Mouse (Mus musculus): ENCODE measurements at regions not wholly inside any gene's neighbourhood (a gene's known extent, or its start where the extent isn't known, plus 50 kb on each side); places are given as distances from the start of the nearest gene placed in this dataset.

GRCm38 (mm10) chr7:37064582-37065458 lies 366.9 kb downstream of the Tshz3 start:
- no peak for DNase-seq (ENCODE audit: low read depth, low spot score)
- no peaks in the 10 kb centered on the region for H3K36me3 ChIP-seq (ENCODE audit: control insufficient read depth, insufficient read depth, low read length, poor library complexity, severe bottlenecking)
- no peak overlapping the region for H3K9ac ChIP-seq (ENCODE audit: insufficient read depth, low read depth, low read length, poor library complexity, severe bottlenecking)
- H3K27ac ChIP-seq (ENCODE audit: insufficient read depth, low read depth, low read length, poor library complexity, severe bottlenecking), result no peak overlapping the region
- in situ Hi-C loops (cut with MboI; ENCODE audit: low sequenced_read_pairs in 2 of 2, unreplicated experiment in 2 of 2), result no loop called here
- no peaks in the 10 kb centered on the region for H3K4me1 ChIP-seq (ENCODE audit: control insufficient read depth in 2 of 2, insufficient read depth in 2 of 2, low read length in 2 of 2, poor library complexity in 1 of 2)
- TF ChIP-seq MAFK (IDR thresholded peaks at IDR 0.05; ENCODE audit: insufficient read depth, low read depth, low read length) (no peak), CHD2 (IDR thresholded peaks at IDR 0.05; ENCODE audit: low read depth, low read length) (no peak), ZNF384 (IDR thresholded peaks at IDR 0.05; ENCODE audit: low read depth, low read length) (no peak), HCFC1 (IDR thresholded peaks at IDR 0.05; ENCODE audit: borderline replicate concordance, insufficient read depth, low read length) (no peak), ZC3H11A (IDR thresholded peaks at IDR 0.05; ENCODE audit: borderline replicate concordance, low read depth, low read length) (no peak)
- H3K9me3 ChIP-seq (ENCODE audit: control insufficient read depth, insufficient read depth, low read depth, low read length), result no peaks in the 10 kb centered on the region
- H3K4me3 ChIP-seq (ENCODE audit: insufficient read depth in 1 of 2, low read depth in 1 of 2, low read length in 2 of 2, poor library complexity in 1 of 2, severe bottlenecking in 1 of 2), result no peak overlapping the region

GRCm38 (mm10) chr7:37077698-37078097 lies 379.8 kb downstream of the Tshz3 start:
- in situ Hi-C loops (cut with MboI; ENCODE audit: low sequenced_read_pairs in 2 of 2, unreplicated experiment in 2 of 2), result no loop called here
- no peak for DNase-seq (ENCODE audit: low read depth, low spot score)
- Histone ChIP-seq H3K4me1 (ENCODE audit: control insufficient read depth in 2 of 2, insufficient read depth in 2 of 2, low read length in 2 of 2, poor library complexity in 1 of 2) (no peaks in the 10 kb centered on the region), H3K4me3 (ENCODE audit: insufficient read depth in 1 of 2, low read depth in 1 of 2, low read length in 2 of 2, poor library complexity in 1 of 2, severe bottlenecking in 1 of 2) (no peak overlapping the region), H3K9ac (ENCODE audit: insufficient read depth, low read depth, low read length, poor library complexity, severe bottlenecking) (no peak overlapping the region), H3K27ac (ENCODE audit: insufficient read depth, low read depth, low read length, poor library complexity, severe bottlenecking) (no peak overlapping the region), H3K36me3 (ENCODE audit: control insufficient read depth, insufficient read depth, low read length, poor library complexity, severe bottlenecking) (no peaks in the 10 kb centered on the region), H3K9me3 (ENCODE audit: control insufficient read depth, insufficient read depth, low read depth, low read length) (no peaks in the 10 kb centered on the region)
- TF ChIP-seq ZC3H11A (IDR thresholded peaks at IDR 0.05; ENCODE audit: borderline replicate concordance, low read depth, low read length), result no peak
- TF ChIP-seq HCFC1 (IDR thresholded peaks at IDR 0.05; ENCODE audit: borderline replicate concordance, insufficient read depth, low read length), result no peak
- TF ChIP-seq MAFK (IDR thresholded peaks at IDR 0.05; ENCODE audit: insufficient read depth, low read depth, low read length), result no peak
- TF ChIP-seq CHD2 (IDR thresholded peaks at IDR 0.05; ENCODE audit: low read depth, low read length), result no peak
- no peak for TF ChIP-seq ZNF384 (IDR thresholded peaks at IDR 0.05; ENCODE audit: low read depth, low read length)

- no peak overlapping the region for H3K27ac ChIP-seq (ENCODE audit: insufficient read depth, low read depth, low read length, poor library complexity, severe bottlenecking)
- H3K4me3 ChIP-seq (ENCODE audit: insufficient read depth in 1 of 2, low read depth in 1 of 2, low read length in 2 of 2, poor library complexity in 1 of 2, severe bottlenecking in 1 of 2), result no peak overlapping the region
- TF ChIP-seq MAFK (IDR thresholded peaks at IDR 0.05; ENCODE audit: insufficient read depth, low read depth, low read length) (no peak), CHD2 (IDR thresholded peaks at IDR 0.05; ENCODE audit: low read depth, low read length) (no peak), ZC3H11A (IDR thresholded peaks at IDR 0.05; ENCODE audit: borderline replicate concordance, low read depth, low read length) (no peak), ZNF384 (IDR thresholded peaks at IDR 0.05; ENCODE audit: low read depth, low read length) (no peak), HCFC1 (IDR thresholded peaks at IDR 0.05; ENCODE audit: borderline replicate concordance, insufficient read depth, low read length) (no peak)
- no peaks in the 10 kb centered on the region for H3K36me3 ChIP-seq (ENCODE audit: control insufficient read depth, insufficient read depth, low read length, poor library complexity, severe bottlenecking)
- in situ Hi-C loops (cut with MboI; ENCODE audit: low sequenced_read_pairs in 2 of 2, unreplicated experiment in 2 of 2), result no loop called here
- H3K4me1 ChIP-seq (ENCODE audit: control insufficient read depth in 2 of 2, insufficient read depth in 2 of 2, low read length in 2 of 2, poor library complexity in 1 of 2), result no peaks in the 10 kb centered on the region
- no peak overlapping the region for H3K9ac ChIP-seq (ENCODE audit: insufficient read depth, low read depth, low read length, poor library complexity, severe bottlenecking)
- no peak for DNase-seq (ENCODE audit: low read depth, low spot score)
- no peaks in the 10 kb centered on the region for H3K9me3 ChIP-seq (ENCODE audit: control insufficient read depth, insufficient read depth, low read depth, low read length)
Measured at GRCm38 (mm10) chr7:37078140-37078539, 380.2 kb downstream of the Tshz3 start.

- no peak overlapping the region for H3K27ac ChIP-seq (ENCODE audit: insufficient read depth, low read depth, low read length, poor library complexity, severe bottlenecking)
- H3K4me1 ChIP-seq (ENCODE audit: control insufficient read depth in 2 of 2, insufficient read depth in 2 of 2, low read length in 2 of 2, poor library complexity in 1 of 2), result no peaks in the 10 kb centered on the region
- in situ Hi-C loops (cut with MboI; ENCODE audit: low sequenced_read_pairs in 2 of 2, unreplicated experiment in 2 of 2), result no loop called here
- DNase-seq (ENCODE audit: low read depth, low spot score), result no peak
- no peaks in the 10 kb centered on the region for H3K36me3 ChIP-seq (ENCODE audit: control insufficient read depth, insufficient read depth, low read length, poor library complexity, severe bottlenecking)
- H3K9ac ChIP-seq (ENCODE audit: insufficient read depth, low read depth, low read length, poor library complexity, severe bottlenecking), result no peak overlapping the region
- TF ChIP-seq ZC3H11A (IDR thresholded peaks at IDR 0.05; ENCODE audit: borderline replicate concordance, low read depth, low read length) (no peak), HCFC1 (IDR thresholded peaks at IDR 0.05; ENCODE audit: borderline replicate concordance, insufficient read depth, low read length) (no peak), CHD2 (IDR thresholded peaks at IDR 0.05; ENCODE audit: low read depth, low read length) (no peak), ZNF384 (IDR thresholded peaks at IDR 0.05; ENCODE audit: low read depth, low read length) (no peak), MAFK (IDR thresholded peaks at IDR 0.05; ENCODE audit: insufficient read depth, low read depth, low read length) (no peak)
- H3K9me3 ChIP-seq (ENCODE audit: control insufficient read depth, insufficient read depth, low read depth, low read length), result no peaks in the 10 kb centered on the region
- no peak overlapping the region for H3K4me3 ChIP-seq (ENCODE audit: insufficient read depth in 1 of 2, low read depth in 1 of 2, low read length in 2 of 2, poor library complexity in 1 of 2, severe bottlenecking in 1 of 2)
Measured at GRCm38 (mm10) chr7:37089726-37090125, 391.8 kb downstream of the Tshz3 start.
